Mouse (Mus musculus): ENCODE measurements around the gene Gm42878.

GRCm38 (mm10) chr5:121477680-121478079, 67.6 kb downstream of the Gm42878 start:
- TF ChIP-seq CTCF (IDR thresholded peaks at IDR 0.05; ENCODE audit: low read depth) = peak; percentile 75
- no peak for TF ChIP-seq EP300 (IDR thresholded peaks at IDR 0.05; ENCODE audit: low read depth)

Data from liver, embryonic 14.5 days (tissue).